Mouse (Mus musculus) bone marrow macrophage, adult 2 months (primary cell): Measurements from ENCODE around the gene Agtr1a.

Experiments used
- CTCF ChIP-seq: IDR thresholded peaks from 2 replicates; pipeline ENCODE4 v1.5.1; 2012; ENCODE audit warnings: low read depth, mild to moderate bottlenecking, low read length, moderate library complexity
- POLR2A ChIP-seq: IDR thresholded peaks from 2 replicates; pipeline ENCODE4 v1.6.1; 2012; ENCODE audit warnings: mild to moderate bottlenecking, low read depth, low read length, borderline replicate concordance

DNA sequence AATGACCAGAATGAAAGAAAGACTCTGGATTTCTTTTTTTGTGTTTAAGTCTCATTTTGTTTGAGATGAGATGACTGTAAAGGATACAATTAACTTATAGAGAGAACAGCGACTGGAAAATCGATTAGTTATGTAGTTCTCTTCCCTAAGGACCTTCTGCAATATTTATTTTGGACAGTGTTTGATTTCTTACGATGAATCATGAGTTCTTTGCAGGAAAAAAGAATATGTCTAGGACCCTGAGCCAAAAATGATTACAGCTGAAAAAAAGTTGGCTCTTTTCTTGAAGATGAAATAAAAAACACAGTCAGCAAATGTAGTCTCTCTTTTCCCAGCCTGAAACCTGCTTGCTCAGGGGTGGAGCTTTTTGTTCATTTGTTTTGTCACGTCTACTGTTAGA is 26.0 kb upstream of the Agtr1a start:
- TF ChIP-seq CTCF: no peak
- TF ChIP-seq POLR2A: no peak
